Mouse (Mus musculus) kidney, embryonic 15.5 days (tissue): ENCODE measurements around the gene 1110004F10Rik. TPM values are rescaled to one million over a fixed set of nuclear protein-coding genes. Genes with fewer than 3 reads are reported as not detected.

ENCODE experiments used
- ATAC-seq: fragments of 200-750 bp; cut with Nextera tagmentation; replicated peaks from 2 replicates; pipeline ENCODE4 v1.8.0; 2017; ENCODE audit warnings: moderate TSS enrichment; ENCODE audit not compliant: low FRiP score
- H3K27ac ChIP-seq: fragments of 300-500 bp; sonication (generic); 2 replicates; pipeline ENCODE4 v1.5.1; 2015; ENCODE audit warnings: mild to moderate bottlenecking, inconsistent platforms
- H3K27me3 ChIP-seq: fragments of 300-500 bp; sonication (generic); 2 replicates; pipeline ENCODE4 v1.6.1; 2015; ENCODE audit warnings: inconsistent platforms
- H3K36me3 ChIP-seq: fragments of 300-500 bp; sonication (generic); 2 replicates; pipeline ENCODE4 v1.6.1; 2015; ENCODE audit warnings: inconsistent platforms
- H3K4me1 ChIP-seq: fragments of 300-500 bp; sonication (generic); 2 replicates; pipeline ENCODE4 v1.6.1; 2015; ENCODE audit warnings: inconsistent platforms
- H3K4me2 ChIP-seq: fragments of 300-500 bp; sonication (generic); 2 replicates; pipeline ENCODE4 v1.6.1; 2015; ENCODE audit warnings: moderate library complexity, mild to moderate bottlenecking, inconsistent platforms
- H3K4me3 ChIP-seq: fragments of 300-500 bp; sonication (generic); replicated peaks from 2 replicates; pipeline ENCODE4 v1.5.1; 2015; ENCODE audit warnings: mild to moderate bottlenecking, inconsistent platforms
- H3K9ac ChIP-seq: fragments of 300-500 bp; sonication (generic); 2 replicates; pipeline ENCODE4 v1.6.1; 2015; ENCODE audit warnings: mild to moderate bottlenecking, inconsistent platforms
- H3K9me3 ChIP-seq: fragments of 300-500 bp; sonication (generic); replicated peaks from 2 replicates; pipeline ENCODE4 v1.6.1; 2016; ENCODE audit warnings: inconsistent platforms
- WGBS: fragments of 180-500 bp; shearing (Covaris S2); methylation state at CpG from one replicate; pipeline ENCODE4 v1.1.7; 2015; ENCODE audit warnings: mixed read lengths; 5-methylcytosine and 5-hydroxymethylcytosine counted together
- polyA plus RNA-seq: library from polyadenylated mRNA; unstranded; fragments of >200 nt; fragmentation: Nextera tagmentation; extraction: Ambion mirVana; gene quantifications from 2 replicates; pipeline ENCODE4 v1.2.1, GENCODE M21; 2015

Gene 1110004F10Rik
- polyA plus RNA-seq, 1 experiment from 2014 or later: 263 TPM

GRCm38 (mm10) chr7:116103091-116103490, 63.9 kb downstream of the 1110004F10Rik start:
- Histone ChIP-seq H3K4me2 (no peak overlapping the region), H3K27me3 (no peaks in the 10 kb centered on the region), H3K9ac (no peak overlapping the region), H3K4me1 (peaks cover 14% of the 10 kb centered on the region), H3K27ac (no peak overlapping the region), H3K9me3 (no peaks in the 10 kb centered on the region), H3K4me3 (no peak overlapping the region), H3K36me3 (peaks cover 65% of the 10 kb centered on the region)
- ATAC-seq: no peak
- WGBS: 96% methylated on average over 9 of the region's 9 CpGs

- Histone ChIP-seq H3K4me3 (no peak overlapping the region), H3K4me2 (no peak overlapping the region), H3K36me3 (peaks cover 19% of the 10 kb centered on the region), H3K27ac (no peak overlapping the region), H3K9ac (no peak overlapping the region), H3K9me3 (no peaks in the 10 kb centered on the region), H3K27me3 (no peaks in the 10 kb centered on the region), H3K4me1 (0 out of 2 replicates have a peak, but pooled peaks cover 4% of the 10 kb centered on the region)
- no peak for ATAC-seq
- WGBS: 70% methylated on average over 3 of the region's 3 CpGs
These were observed 71.5 kb downstream of the 1110004F10Rik start for GRCm38 (mm10) chr7:116110661-116111060.

GRCm38 (mm10) chr7:116111546-116111945, 72.3 kb downstream of the 1110004F10Rik start:
- no peak for ATAC-seq
- H3K4me3 ChIP-seq: no peak overlapping the region
- 73% methylated on average over 6 of the region's 6 CpGs for WGBS

GRCm38 (mm10) chr7:116115216-116115930, 76.2 kb downstream of the 1110004F10Rik start:
- Histone ChIP-seq H3K36me3 (no peaks in the 10 kb centered on the region), H3K27me3 (no peaks in the 10 kb centered on the region), H3K27ac (no peak overlapping the region), H3K9me3 (no peaks in the 10 kb centered on the region), H3K4me3 (no peak overlapping the region), H3K9ac (no peak overlapping the region), H3K4me1 (0 out of 2 replicates have a peak, but pooled peaks cover 4% of the 10 kb centered on the region), H3K4me2 (no peak overlapping the region)
- no peak for ATAC-seq
- whole genome bisulfite sequencing: 50% methylated on average over 12 of the region's 12 CpGs

More at GRCm38 (mm10) chr7:116111546-116111945, 72.3 kb downstream of the 1110004F10Rik start:
- Histone ChIP-seq H3K9me3 (no peaks in the 10 kb centered on the region), H3K4me2 (no peak overlapping the region), H3K9ac (no peak overlapping the region), H3K27me3 (no peaks in the 10 kb centered on the region), H3K27ac (no peak overlapping the region), H3K36me3 (peaks cover 10% of the 10 kb centered on the region), H3K4me1 (0 out of 2 replicates have a peak, but pooled peaks cover 4% of the 10 kb centered on the region)

- Histone ChIP-seq H3K4me2 (no peak overlapping the region), H3K4me1 (0 out of 2 replicates have a peak, but pooled peaks cover 4% of the 10 kb centered on the region), H3K4me3 (no peak overlapping the region), H3K27me3 (no peaks in the 10 kb centered on the region), H3K9ac (no peak overlapping the region), H3K27ac (no peak overlapping the region), H3K36me3 (no peaks in the 10 kb centered on the region), H3K9me3 (no peaks in the 10 kb centered on the region)
- 73% methylated on average over 2 of the region's 2 CpGs for WGBS
- ATAC-seq: no peak
These were observed 76.8 kb downstream of the 1110004F10Rik start for GRCm38 (mm10) chr7:116115991-116116390.

- H3K4me3 ChIP-seq: no peak overlapping the region
- no peak overlapping the region for H3K4me2 ChIP-seq
- no peaks in the 10 kb centered on the region for H3K27me3 ChIP-seq
- H3K36me3 ChIP-seq: no peaks in the 10 kb centered on the region
- no peaks in the 10 kb centered on the region for H3K4me1 ChIP-seq
- H3K9me3 ChIP-seq: no peaks in the 10 kb centered on the region
- no peak overlapping the region for H3K9ac ChIP-seq
- 86% methylated on average over 1 of the region's 1 CpGs for WGBS
- H3K27ac ChIP-seq: no peak overlapping the region
- ATAC-seq: no peak
These were observed 80.2 kb downstream of the 1110004F10Rik start for GRCm38 (mm10) chr7:116119306-116119857.

GRCm38 (mm10) chr7:116120737-116121136, 81.5 kb downstream of the 1110004F10Rik start:
- no peak for ATAC-seq
- Histone ChIP-seq H3K4me3 (no peak overlapping the region), H3K27me3 (no peaks in the 10 kb centered on the region), H3K27ac (no peak overlapping the region), H3K4me2 (no peak overlapping the region), H3K4me1 (no peaks in the 10 kb centered on the region), H3K36me3 (no peaks in the 10 kb centered on the region; the same call in 1 of the 2 replicates), H3K9me3 (no peaks in the 10 kb centered on the region), H3K9ac (no peak overlapping the region)
- 92% methylated on average over 4 of the region's 4 CpGs for WGBS

GRCm38 (mm10) chr7:116121202-116121601, 82.0 kb downstream of the 1110004F10Rik start:
- 79% methylated on average over 11 of the region's 11 CpGs for WGBS
- no peak overlapping the region for H3K27ac ChIP-seq
- no peaks in the 10 kb centered on the region; the same call in 1 of the 2 replicates for H3K36me3 ChIP-seq
- no peaks in the 10 kb centered on the region for H3K9me3 ChIP-seq
- ATAC-seq: no peak
- no peak overlapping the region for H3K9ac ChIP-seq
- no peak overlapping the region for H3K4me3 ChIP-seq
- no peaks in the 10 kb centered on the region for H3K4me1 ChIP-seq
- H3K4me2 ChIP-seq: no peak overlapping the region
- no peaks in the 10 kb centered on the region for H3K27me3 ChIP-seq

- WGBS: 74% methylated on average over 13 of the region's 13 CpGs
- H3K27ac ChIP-seq: no peak overlapping the region
- no peak for ATAC-seq
- no peaks in the 10 kb centered on the region for H3K27me3 ChIP-seq
- no peaks in the 10 kb centered on the region for H3K4me1 ChIP-seq
- peaks cover 3% of the 10 kb centered on the region; the same call in 1 of the 2 replicates for H3K36me3 ChIP-seq
- H3K9me3 ChIP-seq: no peaks in the 10 kb centered on the region
- H3K4me2 ChIP-seq: no peak overlapping the region
- H3K9ac ChIP-seq: no peak overlapping the region
- no peak overlapping the region for H3K4me3 ChIP-seq
These were observed 83.9 kb downstream of the 1110004F10Rik start for GRCm38 (mm10) chr7:116122981-116123596.

GRCm38 (mm10) chr7:116123597-116123985, 84.4 kb downstream of the 1110004F10Rik start:
- Histone ChIP-seq H3K36me3 (peaks cover 3% of the 10 kb centered on the region; the same call in 1 of the 2 replicates), H3K4me3 (no peak overlapping the region), H3K4me2 (no peak overlapping the region), H3K27ac (no peak overlapping the region), H3K9me3 (no peaks in the 10 kb centered on the region), H3K4me1 (no peaks in the 10 kb centered on the region), H3K27me3 (no peaks in the 10 kb centered on the region), H3K9ac (no peak overlapping the region)
- no peak for ATAC-seq
- WGBS: 83% methylated on average over 2 of the region's 2 CpGs

- 84% methylated on average over 12 of the region's 12 CpGs for WGBS
These were observed 84.9 kb downstream of the 1110004F10Rik start for GRCm38 (mm10) chr7:116124057-116124456.

GRCm38 (mm10) chr7:116125671-116126070, 86.5 kb downstream of the 1110004F10Rik start:
- no peaks in the 10 kb centered on the region for H3K27me3 ChIP-seq
- no peak for ATAC-seq
- no peak overlapping the region for H3K4me2 ChIP-seq
- H3K4me1 ChIP-seq: no peaks in the 10 kb centered on the region
- 69% methylated on average over 7 of the region's 7 CpGs for WGBS
- H3K27ac ChIP-seq: no peak overlapping the region
- H3K9ac ChIP-seq: no peak overlapping the region
- H3K4me3 ChIP-seq: no peak overlapping the region
- peaks cover 3% of the 10 kb centered on the region; the same call in 1 of the 2 replicates for H3K36me3 ChIP-seq
- no peaks in the 10 kb centered on the region for H3K9me3 ChIP-seq

More at GRCm38 (mm10) chr7:116124057-116124456, 84.9 kb downstream of the 1110004F10Rik start:
- Histone ChIP-seq H3K27ac (no peak overlapping the region), H3K4me2 (no peak overlapping the region), H3K9ac (no peak overlapping the region), H3K27me3 (no peaks in the 10 kb centered on the region), H3K4me3 (no peak overlapping the region), H3K36me3 (peaks cover 3% of the 10 kb centered on the region; the same call in 1 of the 2 replicates), H3K9me3 (no peaks in the 10 kb centered on the region), H3K4me1 (no peaks in the 10 kb centered on the region)
- ATAC-seq: no peak
